Mouse (Mus musculus): ENCODE results near the gene Smad6.

DNA sequence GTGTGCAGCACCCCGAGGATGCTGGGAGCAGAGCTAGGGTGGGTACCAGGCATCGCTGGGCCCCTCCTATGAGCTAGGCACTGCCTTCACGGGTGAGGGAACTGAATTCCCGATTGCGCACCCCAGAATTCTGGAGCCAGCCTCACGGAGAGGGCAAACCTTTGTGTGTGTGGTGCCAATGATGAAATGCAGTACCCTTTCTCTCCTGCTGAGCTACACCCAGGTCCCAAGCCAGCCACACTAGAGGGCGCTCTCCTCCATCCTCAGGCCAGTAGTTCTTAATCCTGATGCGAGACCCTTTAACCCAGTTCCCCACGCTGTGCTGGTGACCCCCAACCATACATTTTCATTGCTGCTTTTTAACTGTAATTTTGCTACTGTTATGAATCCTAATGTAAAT lies 65.8 kb downstream of the Smad6 start:
- TF ChIP-seq CTCF (IDR thresholded peaks at IDR 0.05; ENCODE audit: low read depth, low read length) (peak; percentile 98), POLR2A (IDR thresholded peaks at IDR 0.05; ENCODE audit: extremely low read depth, insufficient read depth, low read length) (no peak)
